Mouse (Mus musculus) urinary bladder, postnatal 0 days (tissue): ENCODE results near the gene Klc3. TPM values are rescaled to one million over a fixed set of nuclear protein-coding genes. Genes with fewer than 3 reads are reported as not detected.

ENCODE experiments used
- microRNA counts: library from miRNA; unstranded; fragments of <30 nt; microRNA quantifications from one replicate; lab custom pipeline; 2016
- microRNA-seq: library from miRNA; unstranded; fragments of <30 nt; microRNA quantifications from one replicate; pipeline ENCODE4, GENCODE M21; 2016
- polyA plus RNA-seq: library from polyadenylated mRNA; unstranded; fragments of >200 nt; fragmentation: Nextera tagmentation; extraction: Ambion mirVana; gene quantifications from 2 replicates; pipeline ENCODE4 v1.2.1, GENCODE M21; 2015

Gene Klc3
- 4.7 and 5.9 TPM in 2 replicates for polyA plus RNA-seq

DNA sequence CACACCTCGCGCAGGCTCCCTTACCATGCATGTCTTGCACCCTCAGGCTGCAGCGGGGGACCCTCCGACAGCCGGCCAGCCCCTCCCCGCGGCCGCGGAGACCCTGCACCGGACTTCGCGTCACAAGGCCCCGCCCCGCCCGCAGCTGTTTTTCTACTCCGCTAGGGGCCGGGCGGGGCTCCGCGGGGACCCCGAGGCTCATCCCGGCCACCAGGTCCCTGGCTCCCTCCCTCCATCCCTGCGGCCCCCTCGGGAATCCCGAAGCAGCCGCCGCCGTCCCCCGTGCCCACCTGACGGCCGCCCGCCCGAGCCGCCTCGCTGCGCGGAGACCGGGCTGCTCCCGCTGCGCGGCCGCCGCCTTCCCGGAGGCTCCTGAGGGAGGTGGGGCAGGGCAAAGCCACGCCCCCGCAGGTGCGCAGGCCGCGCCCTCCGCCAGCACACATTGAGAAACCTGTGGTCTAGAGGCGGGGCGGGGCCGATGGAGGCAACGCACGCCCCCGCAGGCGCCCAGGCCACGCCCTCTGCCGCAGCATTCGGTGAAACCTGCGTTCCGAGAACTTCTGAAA lies at the start of gene Klc3:
Gene Klc3, minus strand, starts transcription at position 374 of the 566 bp plus-strand sequence.

DNA sequence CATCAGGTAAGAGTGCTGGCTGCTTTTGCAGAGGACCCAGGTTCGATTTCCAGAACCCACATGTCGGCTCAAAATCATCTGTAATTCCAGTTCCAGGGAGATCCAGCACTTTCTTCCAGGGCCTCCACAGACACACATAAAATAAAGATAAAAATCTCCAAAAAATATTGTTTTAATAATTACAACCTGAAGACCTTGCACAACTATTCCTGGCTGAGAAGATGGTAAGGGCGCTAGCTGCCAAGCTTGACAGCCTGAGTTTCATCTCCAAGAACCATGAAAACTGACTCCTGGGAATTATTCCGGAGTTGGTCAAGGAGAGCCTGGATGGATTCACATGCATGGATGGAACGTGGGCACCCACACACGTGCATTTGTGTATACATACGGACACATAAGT lies 572 bp upstream of the Klc3 start, which contains the start of gene Ckm:
Gene Ckm, plus strand, starts transcription at position 301 of the 400 bp plus-strand sequence.

DNA sequence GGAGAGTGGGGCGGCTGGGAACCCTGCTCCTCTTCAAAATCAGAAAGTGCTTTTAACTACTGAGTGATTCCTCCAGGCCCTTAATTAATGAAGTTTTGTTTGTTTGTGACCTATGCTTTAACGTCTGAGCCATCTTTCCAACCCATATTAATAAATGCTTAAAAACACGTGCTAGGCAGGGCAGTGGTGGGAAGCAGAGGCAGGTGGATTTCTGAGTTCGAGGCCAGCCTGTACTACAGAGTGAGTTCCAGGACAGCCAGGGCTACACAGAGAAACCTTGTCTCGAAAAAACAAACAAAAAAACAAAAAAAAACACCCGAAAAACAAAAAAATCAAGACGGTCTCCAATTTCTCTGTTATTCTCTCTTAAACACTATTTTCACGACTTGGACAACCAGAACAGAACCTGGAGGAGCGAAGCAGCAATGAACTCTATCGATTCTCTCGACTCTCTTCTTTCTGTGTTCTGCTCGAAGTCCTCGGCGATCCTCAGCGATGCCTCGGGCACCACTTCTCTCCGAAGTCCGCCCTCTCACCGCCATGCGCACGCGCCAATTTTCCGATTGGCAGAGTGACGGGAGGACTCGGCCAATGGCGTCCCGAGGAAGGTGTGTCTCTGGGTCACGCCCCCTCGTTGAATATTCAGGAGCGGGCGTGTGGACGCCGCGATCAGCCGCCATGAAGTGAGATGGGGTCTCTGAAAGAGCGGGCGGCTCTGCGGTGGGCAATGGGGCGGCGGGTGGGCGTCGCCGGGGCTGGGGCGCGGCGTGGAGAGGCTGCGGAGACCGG lies 22.3 kb downstream of the Klc3 start, which contains the start of gene Ercc2:
Gene Ercc2, plus strand, starts transcription at position 634 of the 789 bp plus-strand sequence.

DNA sequence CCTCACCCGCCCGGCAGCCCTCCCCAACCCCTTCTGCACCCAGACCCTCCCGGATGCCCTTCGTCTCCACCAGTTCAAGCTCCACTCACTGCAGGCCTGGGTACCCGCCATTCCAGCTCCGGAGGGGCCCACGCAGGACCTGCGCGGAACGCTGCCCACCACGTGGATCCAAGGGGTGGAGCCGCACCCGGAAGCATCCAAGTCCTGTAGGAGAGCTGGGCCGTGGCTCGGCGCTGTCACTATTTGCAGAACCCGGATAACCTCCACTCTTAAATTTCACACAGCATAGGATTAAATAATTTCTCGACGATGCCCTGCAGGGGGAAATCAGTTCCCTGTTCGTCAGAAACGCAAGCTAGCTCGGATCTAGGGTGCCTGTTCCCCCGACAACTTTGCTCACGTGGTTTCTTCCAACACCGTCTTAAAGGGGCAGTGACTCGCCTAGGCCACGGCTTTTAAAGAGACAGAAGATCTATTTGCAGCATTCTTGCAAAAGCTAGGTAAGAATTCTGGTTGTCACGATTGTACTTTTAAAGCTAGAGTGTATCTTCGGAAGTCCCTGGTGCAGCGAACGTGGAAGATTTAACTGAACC lies 44.5 kb downstream of the Klc3 start, which contains the start of the genes Cd3eap and Ppp1r13l:
Gene Cd3eap, minus strand, starts transcription at position 185 of the 593 bp plus-strand sequence.
Gene Ppp1r13l, plus strand, starts transcription at position 451 of the 593 bp plus-strand sequence.

MicroRNA genes within 50 kb of the gene (microRNA counts, 519-probe panel; counts per million panel counts)
- microRNA mmu-miR-343 (lab: Ali Mortazavi, UCI), result not detected

Small RNAs within 50 kb of the gene (microRNA-seq; reads per million reads assigned to microRNA genes)
- gene Mir343, result not detected

Other genes with a start within 250 kb of the Klc3 start
- gene Gipr, start 238.0 kb downstream of the Klc3 start, polyA plus RNA-seq, result 0.37 and 0.49 TPM in 2 replicates
- 26.0 and 26.1 TPM in 2 replicates for gene Eml2, start 227.7 kb downstream of the Klc3 start, polyA plus RNA-seq
- gene Gpr4, start 191.6 kb downstream of the Klc3 start, polyA plus RNA-seq, result 13.5 and 15.9 TPM in 2 replicates
- 24.9 and 26.7 TPM in 2 replicates for gene Opa3, start 175.8 kb downstream of the Klc3 start, polyA plus RNA-seq
- 110 and 122 TPM in 2 replicates for gene Vasp, start 132.3 kb downstream of the Klc3 start, polyA plus RNA-seq
- gene Ppm1n, start 124.0 kb downstream of the Klc3 start, polyA plus RNA-seq, result 0.37 TPM in 1 of 2 replicates, not detected in the other
- gene Rtn2, start 121.5 kb downstream of the Klc3 start, polyA plus RNA-seq, result 19.9 and 21.9 TPM in 2 replicates
- 0.57 and 0.75 TPM in 2 replicates for gene Fosb, start 94.1 kb downstream of the Klc3 start, polyA plus RNA-seq
- 48.3 and 53.8 TPM in 2 replicates for gene Ercc1, start 59.3 kb downstream of the Klc3 start, polyA plus RNA-seq
- gene Cd3eap, start 44.6 kb downstream of the Klc3 start, polyA plus RNA-seq, result 13.3 and 13.8 TPM in 2 replicates
- gene Ppp1r13l, start 44.4 kb downstream of the Klc3 start, polyA plus RNA-seq, result 9.7 and 11.9 TPM in 2 replicates
- 5.6 and 5.9 TPM in 2 replicates for gene Ercc2, start 22.1 kb downstream of the Klc3 start, polyA plus RNA-seq
- gene Ckm, start 672 bp upstream of the Klc3 start, polyA plus RNA-seq, result 875 and 934 TPM in 2 replicates
- gene Mark4, start 54.7 kb upstream of the Klc3 start, polyA plus RNA-seq, result 3.7 and 4.3 TPM in 2 replicates
- gene Exoc3l2, start 59.2 kb upstream of the Klc3 start, polyA plus RNA-seq, result 0.29 and 0.47 TPM in 2 replicates
- gene Bloc1s3, start 104.3 kb upstream of the Klc3 start, polyA plus RNA-seq, result 1.5 and 2.0 TPM in 2 replicates
- 82.5 and 88.1 TPM in 2 replicates for gene Trappc6a, start 104.3 kb upstream of the Klc3 start, polyA plus RNA-seq
- gene Nkpd1, start 113.7 kb upstream of the Klc3 start, polyA plus RNA-seq, result 0.27 and 0.49 TPM in 2 replicates
- gene Ppp1r37, start 159.0 kb upstream of the Klc3 start, polyA plus RNA-seq, result 16.1 and 16.9 TPM in 2 replicates
- 1.2 and 1.4 TPM in 2 replicates for gene Zfp296, start 173.2 kb upstream of the Klc3 start, polyA plus RNA-seq
- 152 and 153 TPM in 2 replicates for gene Gemin7, start 173.5 kb upstream of the Klc3 start, polyA plus RNA-seq
- gene Clasrp, start 200.4 kb upstream of the Klc3 start, polyA plus RNA-seq, result 21.5 and 24.3 TPM in 2 replicates
- gene Relb, start 225.3 kb upstream of the Klc3 start, polyA plus RNA-seq, result 19.2 TPM in 2 replicates